Mouse (Mus musculus): ENCODE measurements at regions not wholly inside any gene's neighbourhood (a gene's known extent, or its start where the extent isn't known, plus 50 kb on each side); places are given as distances from the start of the nearest gene placed in this dataset.
"Not testable (repeated sequence)": the region's sequence is repeated elsewhere in the genome, so short reads cannot be mapped to it uniquely, and the experiment has no call there.

- not testable (repeated sequence) for ATAC-seq (ENCODE audit: insufficient read depth); H3K36me3 ChIP-seq (replicated peaks); H3K27ac ChIP-seq (replicated peaks); H3K9ac ChIP-seq; H3K4me2 ChIP-seq; H3K4me1 ChIP-seq (replicated peaks); H3K27me3 ChIP-seq; H3K9me3 ChIP-seq (replicated peaks); H3K4me3 ChIP-seq (replicated peaks)
- WGBS (ENCODE audit: insufficient replicate concordance) = 75% methylated on average over 22 of the region's 37 CpGs
These were observed 757.6 kb upstream of the Kirrel3 start for GRCm38 (mm10) chr9:33728058-33728457.

- no peaks in the 10 kb centered on the region for H3K9me3 ChIP-seq (replicated peaks)
- H3K27ac ChIP-seq (replicated peaks) = no peak overlapping the region
- no peak for ATAC-seq (ENCODE audit: insufficient read depth)
- H3K4me3 ChIP-seq (replicated peaks) = no peak overlapping the region
- H3K36me3 ChIP-seq (replicated peaks) = no peaks in the 10 kb centered on the region
- no peaks in the 10 kb centered on the region for H3K27me3 ChIP-seq
- no peak overlapping the region for H3K4me2 ChIP-seq
- H3K4me1 ChIP-seq (replicated peaks) = no peaks in the 10 kb centered on the region
- no peak overlapping the region for H3K9ac ChIP-seq
These were observed 725.0 kb upstream of the Kirrel3 start for GRCm38 (mm10) chr9:33760701-33761100.

- no peak overlapping the region for H3K4me3 ChIP-seq (replicated peaks)
- H3K4me1 ChIP-seq (replicated peaks) = no peaks in the 10 kb centered on the region
- H3K27ac ChIP-seq (replicated peaks) = no peak overlapping the region
- H3K27me3 ChIP-seq = no peaks in the 10 kb centered on the region
- no peaks in the 10 kb centered on the region for H3K36me3 ChIP-seq (replicated peaks)
- no peaks in the 10 kb centered on the region for H3K9me3 ChIP-seq (replicated peaks)
- H3K4me2 ChIP-seq = no peak overlapping the region
- ATAC-seq (ENCODE audit: insufficient read depth) = no peak
- no peak overlapping the region for H3K9ac ChIP-seq
- WGBS (ENCODE audit: insufficient replicate concordance) = 53% methylated on average over 2 of the region's 2 CpGs
These were observed 719.5 kb upstream of the Kirrel3 start for GRCm38 (mm10) chr9:33766235-33766634.

- 56% methylated on average over 2 of the region's 2 CpGs for WGBS (ENCODE audit: insufficient replicate concordance)
- Histone ChIP-seq H3K27me3 (no peaks in the 10 kb centered on the region), H3K4me3 (replicated peaks) (no peak overlapping the region), H3K36me3 (replicated peaks) (no peaks in the 10 kb centered on the region), H3K4me2 (no peak overlapping the region), H3K4me1 (replicated peaks) (no peaks in the 10 kb centered on the region), H3K27ac (replicated peaks) (no peak overlapping the region), H3K9ac (no peak overlapping the region), H3K9me3 (replicated peaks) (no peaks in the 10 kb centered on the region)
- no peak for ATAC-seq (ENCODE audit: insufficient read depth)
These were observed 715.9 kb upstream of the Kirrel3 start for GRCm38 (mm10) chr9:33769811-33770210.

- no peaks in the 10 kb centered on the region for H3K36me3 ChIP-seq (replicated peaks)
- H3K4me1 ChIP-seq (replicated peaks) = no peaks in the 10 kb centered on the region
- no peak overlapping the region for H3K9ac ChIP-seq
- ATAC-seq (ENCODE audit: insufficient read depth) = no peak
- WGBS (ENCODE audit: insufficient replicate concordance) = 61% methylated on average over 5 of the region's 5 CpGs
- H3K4me3 ChIP-seq (replicated peaks) = no peak overlapping the region
- no peak overlapping the region for H3K4me2 ChIP-seq
- no peaks in the 10 kb centered on the region for H3K27me3 ChIP-seq
- H3K9me3 ChIP-seq (replicated peaks) = no peaks in the 10 kb centered on the region
- H3K27ac ChIP-seq (replicated peaks) = no peak overlapping the region
These were observed 711.5 kb upstream of the Kirrel3 start for GRCm38 (mm10) chr9:33774178-33774577.

- H3K27me3 ChIP-seq = no peaks in the 10 kb centered on the region
- 51% methylated on average over 4 of the region's 4 CpGs for WGBS (ENCODE audit: insufficient replicate concordance)
These were observed 695.1 kb upstream of the Kirrel3 start for GRCm38 (mm10) chr9:33790617-33791016.

GRCm38 (mm10) chr9:33800250-33800649 is 685.4 kb upstream of the Kirrel3 start:
- H3K27me3 ChIP-seq = no peaks in the 10 kb centered on the region
- H3K4me3 ChIP-seq (replicated peaks) = no peak overlapping the region
- H3K27ac ChIP-seq (replicated peaks) = no peak overlapping the region
- no peaks in the 10 kb centered on the region for H3K36me3 ChIP-seq (replicated peaks)
- no peaks in the 10 kb centered on the region for H3K4me1 ChIP-seq (replicated peaks)
- H3K4me2 ChIP-seq = no peak overlapping the region
- no peaks in the 10 kb centered on the region for H3K9me3 ChIP-seq (replicated peaks)
- 46% methylated on average over 6 of the region's 6 CpGs for WGBS (ENCODE audit: insufficient replicate concordance)
- no peak overlapping the region for H3K9ac ChIP-seq
- no peak for ATAC-seq (ENCODE audit: insufficient read depth)

More at GRCm38 (mm10) chr9:33790617-33791016, 695.1 kb upstream of the Kirrel3 start:
- H3K4me2 ChIP-seq = no peak overlapping the region
- H3K4me1 ChIP-seq (replicated peaks) = no peaks in the 10 kb centered on the region
- H3K36me3 ChIP-seq (replicated peaks) = no peaks in the 10 kb centered on the region
- no peak overlapping the region for H3K27ac ChIP-seq (replicated peaks)
- ATAC-seq (ENCODE audit: insufficient read depth) = no peak
- H3K9ac ChIP-seq = no peak overlapping the region
- H3K9me3 ChIP-seq (replicated peaks) = no peaks in the 10 kb centered on the region
- H3K4me3 ChIP-seq (replicated peaks) = no peak overlapping the region

- H3K4me2 ChIP-seq = no peak overlapping the region
- H3K4me3 ChIP-seq (replicated peaks) = no peak overlapping the region
- WGBS (ENCODE audit: insufficient replicate concordance) = 35% methylated on average over 1 of the region's 1 CpGs
- ATAC-seq (ENCODE audit: insufficient read depth) = no peak
- no peaks in the 10 kb centered on the region for H3K36me3 ChIP-seq (replicated peaks)
- H3K27me3 ChIP-seq = no peaks in the 10 kb centered on the region
- H3K9ac ChIP-seq = no peak overlapping the region
- no peak overlapping the region for H3K27ac ChIP-seq (replicated peaks)
- no peaks in the 10 kb centered on the region for H3K4me1 ChIP-seq (replicated peaks)
- H3K9me3 ChIP-seq (replicated peaks) = no peaks in the 10 kb centered on the region
These were observed 684.9 kb upstream of the Kirrel3 start for GRCm38 (mm10) chr9:33800763-33801162.

GRCm38 (mm10) chr9:33814739-33815368 is 670.8 kb upstream of the Kirrel3 start:
- no peak overlapping the region for H3K4me3 ChIP-seq (replicated peaks)
- H3K36me3 ChIP-seq (replicated peaks) = no peaks in the 10 kb centered on the region
- H3K4me1 ChIP-seq (replicated peaks) = no peaks in the 10 kb centered on the region
- H3K4me2 ChIP-seq = no peak overlapping the region
- H3K9me3 ChIP-seq (replicated peaks) = no peaks in the 10 kb centered on the region
- H3K27ac ChIP-seq (replicated peaks) = no peak overlapping the region
- ATAC-seq (ENCODE audit: insufficient read depth) = no peak
- 59% methylated on average over 5 of the region's 5 CpGs for WGBS (ENCODE audit: insufficient replicate concordance)
- no peaks in the 10 kb centered on the region for H3K27me3 ChIP-seq
- H3K9ac ChIP-seq = no peak overlapping the region

- H3K4me1 ChIP-seq (replicated peaks) = no peaks in the 10 kb centered on the region
These were observed 662.9 kb upstream of the Kirrel3 start for GRCm38 (mm10) chr9:33822574-33823394.

GRCm38 (mm10) chr9:33826116-33826515 is 659.6 kb upstream of the Kirrel3 start:
- H3K27ac ChIP-seq (replicated peaks) = no peak overlapping the region
- H3K36me3 ChIP-seq (replicated peaks) = no peaks in the 10 kb centered on the region
- H3K4me2 ChIP-seq = no peak overlapping the region
- 49% methylated on average over 4 of the region's 4 CpGs for WGBS (ENCODE audit: insufficient replicate concordance)
- H3K4me1 ChIP-seq (replicated peaks) = no peaks in the 10 kb centered on the region
- no peak overlapping the region for H3K4me3 ChIP-seq (replicated peaks)
- H3K9me3 ChIP-seq (replicated peaks) = no peaks in the 10 kb centered on the region
- no peaks in the 10 kb centered on the region for H3K27me3 ChIP-seq
- H3K9ac ChIP-seq = no peak overlapping the region
- ATAC-seq (ENCODE audit: insufficient read depth) = no peak

More at GRCm38 (mm10) chr9:33822574-33823394, 662.9 kb upstream of the Kirrel3 start:
- Histone ChIP-seq H3K4me2 (no peak overlapping the region), H3K9me3 (replicated peaks) (no peaks in the 10 kb centered on the region), H3K27me3 (no peaks in the 10 kb centered on the region), H3K4me3 (replicated peaks) (no peak overlapping the region), H3K27ac (replicated peaks) (no peak overlapping the region), H3K9ac (no peak overlapping the region), H3K36me3 (replicated peaks) (no peaks in the 10 kb centered on the region)
- no peak for ATAC-seq (ENCODE audit: insufficient read depth)
- WGBS (ENCODE audit: insufficient replicate concordance) = 60% methylated on average over 9 of the region's 9 CpGs
